Mouse (Mus musculus) left cerebral cortex, adult 2 months (tissue): ENCODE results near the gene Kcnc1. TPM values are rescaled to one million over a fixed set of nuclear protein-coding genes. Genes with fewer than 3 reads are reported as not detected.

Source experiments
- DNase-seq, 2 experiments: peaks; one replicate each; pipeline ENCODE4 v3.0.0; 2021 to 2022; ENCODE audit warnings: low spot score in 2 of 2, mixed read lengths in 1 of 2; ENCODE audit errors: extremely low spot score in 1 of 2
- H3K27ac ChIP-seq: fragments of 200-600 bp; 2 replicates; pipeline ENCODE4 v1.8.1; 2022
- H3K4me3 ChIP-seq: fragments of 200-600 bp; 2 replicates; pipeline ENCODE4 v1.8.1; 2022
- CTCF ChIP-seq: fragments of 200-600 bp; IDR thresholded peaks from 2 replicates; pipeline ENCODE4 v1.8.1; 2022; ENCODE audit warnings: antibody characterized with exemption, mild to moderate bottlenecking, moderate library complexity
- intact Hi-C: fragments of 180-260 bp; cut with DNase I; formaldehyde crosslinking; loops from one replicate; pipeline ENCODE4 v1.15.1; 2025
- total RNA-seq, 2 experiments: library from RNA; stranded (reverse); gene quantifications; 2 replicates each; pipeline ENCODE4 v1.2.3; 2021

Kcnc1 gene
- total RNA-seq, 2 experiments from 2014 or later, result 140 to 149 TPM

GRCm38 (mm10) chr7:46423951-46424350 is 27.7 kb downstream of the Kcnc1 start:
- Histone ChIP-seq H3K4me3 (no peak overlapping the region), H3K27ac (no peak overlapping the region)
- DNase-seq, result no peak
- no peak for TF ChIP-seq CTCF
- intact Hi-C loops, result no loop called here

DNA sequence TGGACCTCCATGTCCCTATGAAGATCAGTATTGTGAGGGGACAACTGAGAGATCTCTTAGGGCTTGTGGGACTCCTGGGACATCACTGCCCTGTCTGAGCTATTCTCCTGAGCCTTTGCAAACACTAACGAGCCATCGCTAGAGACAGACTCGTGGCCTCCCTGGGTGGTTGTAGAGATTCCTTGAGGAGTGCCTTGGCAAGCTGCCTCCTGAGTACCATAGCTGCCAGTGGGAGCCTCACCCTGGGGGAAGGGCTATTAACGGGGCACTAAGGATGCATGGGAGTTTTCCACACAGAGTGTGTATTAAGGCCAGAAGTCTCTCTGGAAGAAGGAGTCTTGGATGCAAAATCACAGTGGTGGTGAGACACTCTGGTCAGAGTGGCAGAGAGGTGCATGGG is 28.7 kb downstream of the Kcnc1 start:
- no peak for TF ChIP-seq CTCF
- intact Hi-C loops, result no loop called here
- no peak for DNase-seq
- H3K27ac ChIP-seq, result no peak overlapping the region
- no peak overlapping the region for H3K4me3 ChIP-seq

GRCm38 (mm10) chr7:46433874-46434273 is 37.6 kb downstream of the Kcnc1 start:
- intact Hi-C loops, result no loop called here
- Histone ChIP-seq H3K4me3 (no peak overlapping the region), H3K27ac (no peak overlapping the region)
- no peak for TF ChIP-seq CTCF
- DNase-seq, result no peak

DNA sequence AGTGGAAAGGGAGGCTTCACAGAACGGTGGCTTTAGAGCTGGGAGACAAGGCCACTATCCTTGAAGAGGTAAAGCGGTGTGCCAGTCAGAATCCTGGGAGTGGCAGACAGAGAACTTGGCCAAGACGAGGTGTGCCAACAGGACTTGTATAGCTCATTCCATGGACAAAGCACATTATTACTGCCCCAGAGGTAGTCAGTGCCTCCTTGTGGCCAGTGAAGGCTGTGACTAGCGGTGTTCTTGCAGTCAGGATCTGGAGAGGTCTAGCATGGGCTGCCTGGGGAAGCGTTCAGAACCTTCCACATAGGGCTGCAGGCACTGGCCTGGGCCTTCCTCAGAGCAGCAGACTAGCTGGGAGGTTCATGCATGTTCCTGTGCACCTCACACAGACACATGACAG is 39.5 kb downstream of the Kcnc1 start:
- TF ChIP-seq CTCF, result peak; percentile 34
- Histone ChIP-seq H3K27ac (no peak overlapping the region), H3K4me3 (no peak overlapping the region)
- intact Hi-C loops, result loop anchor here (5.0 kb wide), 1 partner anchor 159 kb away; no protein-coding TSS in a partner anchor
- DNase-seq, result no peak

- no peak overlapping the region; the same call in 1 of the 2 replicates for H3K27ac ChIP-seq
- no peak overlapping the region for H3K4me3 ChIP-seq
- no peak for DNase-seq
- intact Hi-C loops, result loop anchor here (5.0 kb wide), 1 partner anchor 161 kb away; no protein-coding TSS in a partner anchor
- no peak for TF ChIP-seq CTCF
Observed at GRCm38 (mm10) chr7:46438537-46439141, 42.3 kb downstream of the Kcnc1 start.

- no peak for DNase-seq
- intact Hi-C loops, result no loop called here
- no peak overlapping the region for H3K27ac ChIP-seq
- no peak for TF ChIP-seq CTCF
- H3K4me3 ChIP-seq, result no peak overlapping the region
Observed at GRCm38 (mm10) chr7:46443163-46443562, 46.9 kb downstream of the Kcnc1 start.

DNA sequence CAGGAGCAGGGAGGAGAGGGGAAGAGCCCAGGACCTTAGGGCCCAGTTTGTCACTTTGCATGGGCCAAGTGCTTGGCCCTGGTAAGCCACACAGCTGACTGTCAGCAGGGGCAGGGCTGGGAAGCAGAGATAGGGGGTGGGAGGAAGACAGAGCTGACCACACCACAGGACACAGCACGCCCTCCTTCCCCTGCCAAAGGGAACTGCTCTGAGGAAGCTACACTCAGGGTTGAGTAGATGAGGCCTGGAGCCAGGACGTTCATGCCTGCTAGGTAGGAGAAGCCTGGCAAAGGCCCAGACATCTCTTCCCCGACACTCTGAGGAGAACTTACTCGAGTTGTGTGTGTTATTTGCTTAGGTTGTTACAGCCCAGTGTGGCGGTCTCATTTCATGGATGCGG is 49.6 kb downstream of the Kcnc1 start:
- DNase-seq, result no peak
- no peak for TF ChIP-seq CTCF
- intact Hi-C loops, result no loop called here
- Histone ChIP-seq H3K4me3 (no peak overlapping the region), H3K27ac (no peak overlapping the region)

DNA sequence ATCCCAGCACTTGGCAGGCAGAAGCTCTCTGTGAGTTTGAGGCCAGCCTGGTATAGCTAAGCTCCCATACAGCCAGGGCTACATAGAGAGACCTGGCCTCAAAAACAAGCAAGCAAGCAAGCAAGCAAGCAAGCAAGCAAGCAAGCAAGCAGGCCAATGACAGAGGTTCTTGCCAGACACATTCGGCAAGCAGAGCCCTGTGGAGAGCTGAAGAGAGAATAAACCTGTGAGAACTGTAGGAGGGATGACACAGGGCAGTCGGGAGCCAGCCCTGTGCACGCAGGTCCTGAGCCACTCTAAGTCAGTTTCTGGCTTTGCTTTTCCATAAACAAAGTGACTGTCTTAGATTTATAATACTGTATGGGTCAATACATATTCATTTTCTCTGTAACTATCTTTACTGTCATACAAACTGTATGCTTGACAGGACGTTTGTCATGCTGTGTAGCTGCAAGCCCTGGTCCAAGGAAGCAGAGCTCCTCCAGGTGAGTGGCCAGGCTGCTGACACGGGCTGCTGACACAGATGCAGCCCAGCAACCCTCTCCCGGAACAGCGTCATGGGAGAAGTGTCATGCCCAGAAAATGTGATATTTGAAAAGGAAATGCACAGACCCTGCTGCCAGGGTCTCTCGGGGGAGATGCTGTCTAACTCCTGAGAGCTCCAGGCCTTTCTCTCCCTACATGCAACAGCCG is 51.3 kb downstream of the Kcnc1 start:
- no peak for DNase-seq
- Histone ChIP-seq H3K27ac (no peak overlapping the region), H3K4me3 (no peak overlapping the region)
- intact Hi-C loops, result no loop called here
- no peak for TF ChIP-seq CTCF

DNA sequence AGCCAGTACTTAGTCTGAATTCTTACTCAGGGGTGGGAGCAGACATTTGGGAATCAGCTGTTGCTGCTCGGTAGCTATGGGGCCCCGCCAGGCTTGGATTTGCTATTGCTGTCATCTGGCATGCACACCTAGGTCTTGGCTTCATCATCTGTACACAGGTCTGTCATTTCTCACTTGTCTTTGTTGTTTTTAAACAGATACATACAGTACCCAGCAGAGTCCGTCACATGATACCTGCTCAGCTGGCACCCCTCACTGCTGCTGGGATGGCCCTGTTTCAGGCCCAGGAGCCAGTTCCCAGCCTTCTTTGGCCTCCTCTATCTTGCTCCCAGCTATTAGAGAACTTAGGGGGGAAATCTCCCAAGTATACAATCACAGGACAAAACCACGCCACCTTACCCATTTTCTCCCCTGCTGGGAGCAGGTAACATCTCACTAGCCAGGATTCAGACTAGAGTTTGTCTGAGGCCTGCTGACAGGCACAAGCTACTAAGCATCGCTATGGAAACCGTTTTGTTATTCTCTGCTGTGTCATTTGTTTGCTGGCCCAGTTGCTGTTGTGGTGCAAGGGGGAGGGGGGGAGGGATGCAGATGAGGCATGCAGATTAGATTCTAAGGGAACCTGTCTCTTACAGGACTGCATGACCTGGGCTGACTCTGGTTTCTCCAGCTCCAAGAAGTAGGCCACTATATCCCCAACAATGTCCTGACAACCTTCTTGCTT is 52.8 kb downstream of the Kcnc1 start:
- DNase-seq, result no peak
- H3K27ac ChIP-seq, result no peak overlapping the region
- TF ChIP-seq CTCF, result no peak
- H3K4me3 ChIP-seq, result no peak overlapping the region
- intact Hi-C loops, result no loop called here

DNA sequence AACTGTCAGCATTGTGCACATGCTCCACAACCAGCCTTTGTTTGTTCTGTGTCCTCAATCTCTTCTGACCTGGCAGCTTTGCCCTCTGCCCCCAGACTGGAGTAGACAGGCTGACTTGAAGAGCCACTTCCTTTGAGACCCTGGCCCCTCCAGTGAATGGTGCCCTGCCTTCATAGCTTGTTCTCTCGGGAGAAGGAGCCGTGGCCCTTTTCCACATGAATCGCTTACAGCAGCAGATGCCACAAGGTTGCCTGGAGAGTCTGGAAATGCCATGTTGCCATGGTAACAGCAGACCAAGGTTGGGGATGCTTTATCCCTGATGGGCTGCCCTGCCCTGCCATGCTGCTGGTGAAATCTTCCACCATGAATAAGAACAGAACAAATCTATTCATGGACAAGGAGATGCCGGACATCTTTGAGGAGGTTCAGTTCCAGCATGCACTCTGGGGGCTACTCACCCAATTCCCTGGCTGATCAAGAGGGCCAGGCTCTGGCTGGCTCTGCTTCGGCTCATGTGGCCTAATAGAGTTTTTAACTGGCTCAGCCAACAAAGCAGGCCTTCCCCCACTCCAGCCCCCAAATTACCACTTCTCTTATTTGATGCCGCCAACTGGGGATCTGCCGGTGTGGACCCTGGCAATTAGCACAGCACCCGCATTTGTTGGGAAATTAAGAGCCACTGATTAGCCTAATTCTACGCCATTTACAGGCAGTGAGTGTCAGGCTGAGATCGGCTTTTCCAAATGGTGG is 57.8 kb downstream of the Kcnc1 start:
- Histone ChIP-seq H3K4me3 (no peak overlapping the region), H3K27ac (no peak overlapping the region)
- intact Hi-C loops, result no loop called here
- no peak for TF ChIP-seq CTCF
- no peak for DNase-seq

DNA sequence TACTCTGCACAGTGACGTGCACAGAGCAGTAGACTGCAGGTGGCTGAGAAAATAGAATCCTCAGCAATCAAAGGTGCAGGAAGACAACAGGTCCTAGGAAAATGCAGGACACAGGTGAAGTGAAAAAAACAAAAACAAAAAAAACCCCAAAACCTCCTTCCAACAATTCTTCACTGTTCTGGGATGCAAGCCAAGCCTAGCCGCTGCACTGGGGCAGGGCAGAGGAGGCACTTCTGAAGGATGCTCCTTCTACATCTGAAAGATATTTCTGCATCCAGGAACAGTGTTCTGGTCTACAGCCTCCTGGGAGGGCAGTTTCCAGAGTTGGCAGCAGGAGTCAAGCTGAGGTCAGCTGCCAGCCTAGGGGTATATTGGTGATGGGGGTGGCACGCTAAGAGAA is 61.6 kb downstream of the Kcnc1 start:
- no peak for DNase-seq
- no peak overlapping the region for H3K4me3 ChIP-seq
- no peak for TF ChIP-seq CTCF
- H3K27ac ChIP-seq, result no peak overlapping the region
- intact Hi-C loops, result no loop called here

GRCm38 (mm10) chr7:46459200-46459599 is 62.9 kb downstream of the Kcnc1 start:
- intact Hi-C loops, result no loop called here
- H3K27ac ChIP-seq, result no peak overlapping the region
- DNase-seq, result no peak
- no peak overlapping the region for H3K4me3 ChIP-seq
- TF ChIP-seq CTCF, result no peak
